In genomic region chr11:61104241-61104901, GRCm38 (mm10) we compare ENCODE assay signal across 8 mouse cellular contexts. TPM values are rescaled to one million over a fixed set of nuclear protein-coding genes. Genes with fewer than 3 reads are reported as not detected.
A peak's percentile ranks its signal among the peaks of the same experiment; 100 is the strongest.
DNase-seq lines count a peak whose midpoint lies in the region; ATAC-seq lines count a peak whose summit lies in the region.

No protein-coding gene starts in this region.

- H3K9ac ChIP-seq in hindbrain, embryonic 15.5 days, result no peak overlapping the region

- peak; percentile 92; the same call in 1 of the 2 replicates for ATAC-seq in hindbrain, embryonic 15.5 days (ENCODE audit: low FRiP score, low read depth)

- no peaks in the 10 kb centered on the region for H3K36me3 ChIP-seq in hindbrain, embryonic 15.5 days

- 13% methylated on average over 20 of the region's 20 CpGs for WGBS in hindbrain, embryonic 15.5 days

- H3K27ac ChIP-seq in hindbrain, embryonic 15.5 days (replicated peaks), result no peak overlapping the region

- H3K4me1 ChIP-seq in hindbrain, embryonic 15.5 days (replicated peaks), result 0 out of 2 replicates have a peak, but pooled peaks cover 7% of the 10 kb centered on the region

- no peaks in the 10 kb centered on the region for H3K27me3 ChIP-seq in hindbrain, embryonic 15.5 days

- peak overlapping the region; percentile 14; the same call in 1 of the 2 replicates for H3K4me2 ChIP-seq in hindbrain, embryonic 15.5 days

- no peak overlapping the region for H3K4me3 ChIP-seq in hindbrain, embryonic 15.5 days

- peak; percentile 94 for DNase-seq in WW6 (ENCODE audit: low read depth, low spot score)
- peak; percentile 87 to 93 for DNase-seq in cerebellum, postnatal 4 days (ENCODE audit: low spot score in 2 of 2)
- DNase-seq in gastrocnemius, adult 18-20 months (ENCODE audit: low spot score), result peak; percentile 88
- DNase-seq in layer of hippocampus, postnatal 36 days, result peak; percentile 79 to 84
- DNase-seq in lung, postnatal 36 days, result peak; percentile 94
- DNase-seq in retina, postnatal 1 day, result peak; percentile 91
- peak; percentile 86 for DNase-seq in thymus, postnatal 4 days

- no peaks in the 10 kb centered on the region for H3K9me3 ChIP-seq in hindbrain, embryonic 15.5 days

RNA-seq across cellular contexts. Expression of gene Tnfrsf13b, which starts 22.2 kb away (rescaled TPM):
- total RNA-seq in gastrocnemius, adult 18-20 months (2021), result under 1 TPM in 1 of 2 experiments, not detected in 1; 0.43 TPM
- 1.3 and 1.4 TPM in 2 replicates for polyA plus RNA-seq in hindbrain, embryonic 15.5 days (2015; fragmentation: Nextera tagmentation; extraction: Ambion mirVana)
- 1 to 10 TPM; 1.1 to 1.4 TPM for total RNA-seq in layer of hippocampus, postnatal 36 days (2021)
